Comparison of ENCODE assay signal across 8 mouse cellular contexts in genomic region chr4:153417164-153417896, GRCm38 (mm10).
DNase-seq lines count a peak whose midpoint lies in the region; ATAC-seq lines count a peak whose summit lies in the region.

No protein-coding gene starts in this region.

- no peaks in the 10 kb centered on the region for H3K9me3 ChIP-seq in hindbrain, embryonic 13.5 days
- no peaks in the 10 kb centered on the region for H3K9me3 ChIP-seq in neural tube, embryonic 11.5 days (ENCODE audit: control insufficient read depth, low read length)

- ATAC-seq in hindbrain, embryonic 13.5 days (ENCODE audit: low FRiP score), result peak; percentile 33
- ATAC-seq in neural tube, embryonic 11.5 days (ENCODE audit: insufficient read depth, low FRiP score, low TSS enrichment), result peak; percentile 78

- no peaks in the 10 kb centered on the region for H3K36me3 ChIP-seq in hindbrain, embryonic 13.5 days
- H3K36me3 ChIP-seq in neural tube, embryonic 11.5 days (ENCODE audit: control insufficient read depth, insufficient read depth, low read length), result no peaks in the 10 kb centered on the region

- no peak overlapping the region for H3K27ac ChIP-seq in hindbrain, embryonic 13.5 days
- peak overlapping the region; percentile 14; the same call in 1 of the 2 replicates for H3K27ac ChIP-seq in neural tube, embryonic 11.5 days (ENCODE audit: low read depth, low read length)

- peaks cover 54% of the 10 kb centered on the region for H3K4me1 ChIP-seq in hindbrain, embryonic 13.5 days (replicated peaks)
- H3K4me1 ChIP-seq in neural tube, embryonic 11.5 days (ENCODE audit: control insufficient read depth, insufficient read depth, low read length), result peaks cover 4% of the 10 kb centered on the region; the same call in 1 of the 2 replicates

- WGBS in hindbrain, embryonic 13.5 days, result 8% methylated on average over 23 of the region's 23 CpGs
- WGBS in neural tube, embryonic 11.5 days, result 7% methylated on average over 20 of the region's 23 CpGs

- H3K27me3 ChIP-seq in hindbrain, embryonic 13.5 days, result 0 out of 2 replicates have a peak, but pooled peaks cover 4% of the 10 kb centered on the region
- no peaks in the 10 kb centered on the region for H3K27me3 ChIP-seq in neural tube, embryonic 11.5 days (ENCODE audit: control insufficient read depth, insufficient read depth, low read length)

- H3K4me3 ChIP-seq in hindbrain, embryonic 13.5 days, result peak overlapping the region; percentile 19
- peak overlapping the region; percentile 19; the same call in 1 of the 2 replicates for H3K4me3 ChIP-seq in neural tube, embryonic 11.5 days (ENCODE audit: low read depth, low read length)

- peak; percentile 25 for DNase-seq in kidney, postnatal 10 days
- DNase-seq in kidney, adult 18-20 months, result no peak
- DNase-seq in embryo, embryonic 11 days, result peak; percentile 77
- DNase-seq in neural tube, embryonic 11.5 days (ENCODE audit: low spot score), result peak; percentile 51
- DNase-seq in left cerebral cortex, adult 11 months (ENCODE audit: low spot score), result no peak
- no peak for DNase-seq in thymus, postnatal 0 days (ENCODE audit: low spot score)
- DNase-seq in thymus, adult 18-20 months, result no peak

- H3K4me2 ChIP-seq in hindbrain, embryonic 13.5 days, result peak overlapping the region; percentile 50
- peak overlapping the region; percentile 45 for H3K4me2 ChIP-seq in neural tube, embryonic 11.5 days (ENCODE audit: low read depth)

- peak overlapping the region; percentile 56 for H3K9ac ChIP-seq in hindbrain, embryonic 13.5 days
- H3K9ac ChIP-seq in neural tube, embryonic 11.5 days (ENCODE audit: low read length), result no peak overlapping the region

Comparison
In these comparisons a context has a peak if more than half of its experiments do, and no peak if none do; other contexts are left out.
1. DNase-seq: peak in kidney, postnatal 10 days (single experiment), embryo, embryonic 11 days (single experiment) and neural tube, embryonic 11.5 days (single experiment); none in kidney, adult 18-20 months (single experiment), left cerebral cortex, adult 11 months (single experiment), thymus, postnatal 0 days (single experiment) and thymus, adult 18-20 months (0 of 2).